Mouse (Mus musculus): Measurements from ENCODE around the gene Itga10. TPM values are rescaled to one million over a fixed set of nuclear protein-coding genes. Genes with fewer than 3 reads are reported as not detected.
"Not testable (repeated sequence)": the region's sequence is repeated elsewhere in the genome, so short reads cannot be mapped to it uniquely, and the experiment has no call there.

Itga10 gene
- total RNA-seq, 2 experiments from 2014 or later: 0.79 TPM; not detected in 1

GRCm38 (mm10) chr3:96634015-96634414, 11.4 kb upstream of the Itga10 start:
- no peak for ATAC-seq (replicated peaks; ENCODE audit: poor library complexity)

- ATAC-seq (replicated peaks; ENCODE audit: poor library complexity): peak; percentile 86
Measured at GRCm38 (mm10) chr3:96634928-96635879, 10.2 kb upstream of the Itga10 start, which contains the start of the genes Pex11b and Gm42957. Gene Pex11b, plus strand, starts transcription at chr3:96635376. Gene Gm42957, plus strand, starts transcription at chr3:96635474.

GRCm38 (mm10) chr3:96635906-96636305, 9.5 kb upstream of the Itga10 start:
- no peak for ATAC-seq (replicated peaks; ENCODE audit: poor library complexity)

- no peak for ATAC-seq (replicated peaks; ENCODE audit: poor library complexity)
Measured at GRCm38 (mm10) chr3:96636448-96636847, 8.9 kb upstream of the Itga10 start.

GRCm38 (mm10) chr3:96639219-96639618, 6.2 kb upstream of the Itga10 start:
- ATAC-seq (replicated peaks; ENCODE audit: poor library complexity): peak; percentile 70

GRCm38 (mm10) chr3:96647365-96647764, 2.0 kb downstream of the Itga10 start:
- ATAC-seq (replicated peaks; ENCODE audit: poor library complexity): no peak

GRCm38 (mm10) chr3:96660901-96661300, 15.5 kb downstream of the Itga10 start:
- 0 out of 2 replicates have a peak, but pooled peaks have one; percentile 18 for ATAC-seq (replicated peaks; ENCODE audit: poor library complexity)

- ATAC-seq (replicated peaks; ENCODE audit: poor library complexity): no peak
Measured at GRCm38 (mm10) chr3:96662731-96663316, 17.4 kb downstream of the Itga10 start.

GRCm38 (mm10) chr3:96663432-96664239, 18.3 kb downstream of the Itga10 start:
- ATAC-seq (replicated peaks; ENCODE audit: poor library complexity): peak; percentile 81

- not testable (repeated sequence) for ATAC-seq (replicated peaks; ENCODE audit: poor library complexity)
Measured at GRCm38 (mm10) chr3:96665732-96666363, 20.5 kb downstream of the Itga10 start.

GRCm38 (mm10) chr3:96666916-96667315, 21.5 kb downstream of the Itga10 start:
- ATAC-seq (replicated peaks; ENCODE audit: poor library complexity): no peak

- peak; percentile 47; the same call in 1 of the 2 replicates for ATAC-seq (replicated peaks; ENCODE audit: poor library complexity)
Measured at GRCm38 (mm10) chr3:96667316-96667715, 21.9 kb downstream of the Itga10 start.

GRCm38 (mm10) chr3:96668424-96669067, 23.2 kb downstream of the Itga10 start:
- ATAC-seq (replicated peaks; ENCODE audit: poor library complexity): no peak

- peak; percentile 96 for ATAC-seq (replicated peaks; ENCODE audit: poor library complexity)
Measured at GRCm38 (mm10) chr3:96669727-96670468, 24.5 kb downstream of the Itga10 start, which contains the start of gene Ankrd35. Gene Ankrd35, plus strand, starts transcription at chr3:96670131.

- no peak for ATAC-seq (replicated peaks; ENCODE audit: poor library complexity)
Measured at GRCm38 (mm10) chr3:96671519-96671918, 26.1 kb downstream of the Itga10 start.

- ATAC-seq (replicated peaks; ENCODE audit: poor library complexity): no peak
Measured at GRCm38 (mm10) chr3:96673514-96673913, 28.1 kb downstream of the Itga10 start.

- ATAC-seq (replicated peaks; ENCODE audit: poor library complexity): no peak
Measured at GRCm38 (mm10) chr3:96674442-96674841, 29.1 kb downstream of the Itga10 start.

- ATAC-seq (replicated peaks; ENCODE audit: poor library complexity): peak; percentile 54; the same call in 1 of the 2 replicates
Measured at GRCm38 (mm10) chr3:96675171-96675570, 29.8 kb downstream of the Itga10 start.

GRCm38 (mm10) chr3:96675690-96676089, 30.3 kb downstream of the Itga10 start:
- ATAC-seq (replicated peaks; ENCODE audit: poor library complexity): no peak
